Mouse (Mus musculus) Patski (cell line): ENCODE measurements around the gene Ndufv3. TPM values are rescaled to one million over a fixed set of nuclear protein-coding genes. Genes with fewer than 3 reads are reported as not detected.
A peak's percentile ranks its signal among the peaks of the same experiment; 100 is the strongest.
"Not testable (repeated sequence)": the region's sequence is repeated elsewhere in the genome, so short reads cannot be mapped to it uniquely, and the experiment has no call there.

Experiments used
- ATAC-seq: fragments of 100-300 bp; one replicate; pipeline ENCODE4 v1.8.0; 2021
- CTCF ChIA-PET: fragments of 350-600 bp; sonication (Branson Sonifier 250); formaldehyde crosslinking; loops from one replicate; lab custom pipeline; 2022; ENCODE audit warnings: inconsistent platforms; lab: Charles Lee
- POLR2A ChIA-PET: fragments of 350-600 bp; sonication (Branson Sonifier 250); formaldehyde crosslinking; loops from one replicate; lab custom pipeline; 2022; ENCODE audit warnings: antibody characterized with exemption, inconsistent platforms; lab: Charles Lee
- DNase-seq: peaks from one replicate; pipeline ENCODE4 v3.0.0-alpha.2; 2011; ENCODE audit warnings: low read depth, low spot score
- H3K27me3 ChIP-seq: fragments of 371-371 bp; one replicate; pipeline ENCODE4 v1.5.1; 2021
- CTCF ChIP-seq: fragments of 100-300 bp; IDR thresholded peaks from one replicate; pipeline ENCODE4 v1.5.1; 2021
- in situ Hi-C: fragments of 300-500 bp; cut with MboI; formaldehyde crosslinking; loops from 3 replicates; pipeline ENCODE4 v1.11.1; 2018; ENCODE audit warnings: low pct_unique_long_range_greater_than_20kb, mixed read lengths
- polyA plus RNA-seq: library from polyadenylated mRNA; unstranded; gene quantifications from one replicate; pipeline ENCODE4 v1.2.3, GENCODE M21; 2021

Ndufv3 gene
- polyA plus RNA-seq, 1 experiment from 2014 or later, result 246 TPM

DNA sequence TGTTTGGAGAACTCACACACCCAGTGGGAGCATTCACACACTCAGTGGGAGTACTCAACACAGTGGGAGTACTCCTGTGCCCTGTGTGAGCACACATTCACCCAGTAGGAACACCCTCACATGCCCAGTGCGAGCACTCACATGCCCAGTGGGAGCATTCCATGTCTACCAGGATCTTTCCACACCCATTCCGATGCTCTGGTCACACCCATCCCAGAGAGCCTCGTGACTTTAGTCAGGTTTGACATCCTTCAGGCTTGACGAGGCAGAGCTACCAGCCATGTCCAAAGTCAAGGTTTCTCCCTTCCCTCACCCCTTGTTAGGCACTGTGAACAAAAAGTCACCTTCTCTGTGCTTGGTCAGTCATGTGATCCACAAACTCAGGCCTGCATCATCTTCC lies 15.4 kb downstream of the Ndufv3 start:
- no peak for DNase-seq
- POLR2A ChIA-PET, result no interaction called here
- no peak for TF ChIP-seq CTCF
- in situ Hi-C loops, result no loop called here
- peak; percentile 54 for ATAC-seq
- CTCF ChIA-PET, result interaction anchor here (0.9 kb wide), 1 partner anchor 23 kb away, joined by 4 read pairs; no protein-coding TSS in a partner anchor
- no peaks in the 10 kb centered on the region for H3K27me3 ChIP-seq

DNA sequence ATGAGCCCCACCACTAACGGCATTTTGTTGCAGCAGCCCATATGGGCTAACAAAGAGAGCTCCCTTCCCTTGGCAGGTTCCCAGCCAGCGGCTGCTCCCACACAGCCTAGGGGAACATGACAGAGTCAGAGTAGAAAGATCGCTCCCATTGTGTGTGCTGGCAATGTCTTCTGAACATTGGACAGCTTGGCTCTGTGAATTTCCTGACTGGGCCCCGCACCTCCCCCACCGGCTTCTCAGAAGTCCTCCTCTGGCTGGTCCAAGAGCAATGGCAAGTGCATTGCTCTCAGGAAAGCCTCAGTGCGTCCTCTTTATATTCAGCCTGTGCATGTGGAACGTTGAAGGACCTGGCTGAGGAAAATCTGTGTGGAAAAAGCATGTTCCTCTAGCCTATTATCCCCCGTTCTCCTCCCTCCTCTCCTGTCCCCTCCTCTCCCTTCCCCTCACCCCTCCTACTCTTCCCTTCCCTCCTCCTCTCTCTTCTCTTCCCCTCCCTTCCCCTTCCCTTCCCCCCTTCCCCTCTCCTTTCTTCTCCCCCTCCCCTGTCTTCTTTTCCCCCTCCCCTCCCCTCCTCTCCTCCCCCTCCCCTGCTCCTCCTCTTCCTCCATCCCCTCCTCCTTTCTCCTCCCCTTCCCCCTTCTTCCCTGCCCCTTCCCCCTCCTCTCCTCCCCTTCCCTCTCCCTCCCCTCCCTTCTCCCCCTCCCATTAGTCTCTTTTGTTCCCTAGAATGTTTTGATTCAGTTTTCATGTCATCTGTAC lies 16.1 kb downstream of the Ndufv3 start:
- in situ Hi-C loops, result no loop called here

DNA sequence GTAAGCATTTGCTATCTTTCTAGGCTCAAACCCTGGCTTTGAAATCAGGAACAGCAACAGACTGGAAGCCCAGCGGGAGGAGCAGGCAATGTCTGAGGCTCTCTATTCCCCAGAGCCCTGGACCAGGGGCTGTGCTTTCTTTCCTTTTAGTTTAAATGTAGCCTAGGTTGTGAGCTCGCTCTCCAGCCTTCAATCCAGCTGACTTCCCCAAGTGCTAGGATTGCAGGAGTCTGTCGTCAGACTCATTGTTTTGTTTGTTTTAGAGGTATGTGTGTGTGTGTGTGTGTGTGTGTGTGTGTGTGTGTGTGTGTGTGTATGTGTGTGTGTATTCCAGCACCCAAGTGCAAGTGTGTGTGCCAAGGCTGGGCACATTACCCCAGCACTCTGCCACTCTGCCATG lies 20.2 kb downstream of the Ndufv3 start:
- CTCF ChIA-PET, result no interaction called here
- POLR2A ChIA-PET, result interaction anchor here (0.6 kb wide), 1 partner anchor 73 kb away, joined by 3 read pairs; no protein-coding TSS in a partner anchor
- in situ Hi-C loops, result no loop called here
- DNase-seq (no peak), ATAC-seq (no peak)
- TF ChIP-seq CTCF, result no peak
- H3K27me3 ChIP-seq, result no peaks in the 10 kb centered on the region

More for the DNA sequence above, 16.1 kb downstream of the Ndufv3 start:
- no peaks in the 10 kb centered on the region for H3K27me3 ChIP-seq
- ChIA-PET POLR2A (no interaction called here), CTCF (interaction anchor here (0.9 kb wide), 1 partner anchor 22 kb away, joined by 4 read pairs; no protein-coding TSS in a partner anchor)
- no peak for TF ChIP-seq CTCF
- ATAC-seq (peak; percentile 34), DNase-seq (no peak)

DNA sequence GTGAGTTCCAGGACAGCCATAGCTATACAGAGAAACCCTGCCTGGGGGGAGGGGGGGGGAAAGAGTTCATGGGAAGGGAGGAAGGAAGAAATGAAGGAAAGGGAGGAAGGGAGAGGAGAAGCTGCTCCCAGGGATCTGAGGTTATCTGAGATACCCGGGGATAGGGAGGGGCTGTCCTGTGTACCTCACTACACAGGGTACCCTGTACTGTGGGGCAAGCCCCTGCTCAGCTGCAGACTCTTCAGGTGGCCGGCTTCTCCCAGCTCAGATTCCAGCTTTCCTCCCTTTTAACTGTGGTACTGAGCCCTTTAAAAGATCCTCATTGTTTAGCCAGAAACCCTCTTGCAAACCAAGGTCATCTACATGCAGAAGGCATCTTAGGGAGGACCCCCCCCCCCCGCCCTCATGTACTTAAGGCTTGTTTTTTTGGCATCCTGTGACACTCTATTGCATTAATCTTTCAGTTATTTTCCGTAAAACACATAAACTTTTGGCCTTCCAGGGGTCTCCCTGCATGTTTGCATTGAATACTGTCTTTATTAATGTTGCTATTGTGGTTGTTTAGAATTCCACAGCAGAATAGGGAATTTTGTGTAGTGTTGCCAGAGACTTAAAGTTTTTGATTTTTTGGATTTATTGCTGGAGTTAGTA lies 21.0 kb downstream of the Ndufv3 start:
- no peaks in the 10 kb centered on the region for H3K27me3 ChIP-seq
- ATAC-seq (no peak), DNase-seq (no peak)
- in situ Hi-C loops, result no loop called here
- TF ChIP-seq CTCF, result no peak
- POLR2A ChIA-PET, result no interaction called here
- CTCF ChIA-PET, result no interaction called here

DNA sequence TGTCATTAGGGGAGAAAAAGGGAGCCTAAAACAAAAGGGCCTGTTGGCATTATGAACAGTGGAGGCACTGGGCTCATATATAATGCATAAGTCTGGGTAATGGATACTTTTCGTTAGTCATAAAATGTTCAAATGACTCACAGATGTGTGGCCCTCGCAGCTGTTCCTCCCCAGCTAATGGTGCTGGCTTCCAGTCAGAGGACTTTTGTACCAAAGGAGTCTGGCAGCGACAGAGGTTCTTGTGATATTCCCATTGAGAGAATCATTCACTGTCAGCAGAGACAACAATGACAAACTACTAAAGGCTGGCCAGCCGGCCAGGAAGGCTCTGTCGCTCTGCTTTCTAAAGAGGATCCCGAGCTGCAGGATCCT lies 21.5 kb downstream of the Ndufv3 start:
- POLR2A ChIA-PET, result interaction anchor here (1.2 kb wide), 1 partner anchor 17 kb away, joined by 3 read pairs; no protein-coding TSS in a partner anchor

DNA sequence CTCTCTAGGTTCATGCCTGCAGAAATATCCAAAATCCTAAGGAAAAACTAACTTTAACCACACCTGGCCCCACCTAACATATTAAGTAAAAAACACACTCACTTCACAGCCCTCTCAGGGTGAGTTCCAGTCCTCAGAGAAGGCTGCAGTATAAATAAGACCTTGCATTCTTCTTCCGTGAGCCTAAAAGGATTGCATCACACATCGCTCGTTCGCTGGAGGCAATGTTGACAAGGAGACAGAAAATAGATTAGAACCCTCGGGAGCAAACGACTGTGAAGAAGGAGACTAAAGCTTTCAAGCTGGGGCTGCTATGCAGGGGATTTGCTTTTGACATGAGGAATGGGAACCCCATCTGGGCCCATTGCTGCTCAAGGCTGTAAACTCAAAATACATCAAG lies 23.7 kb downstream of the Ndufv3 start:
- CTCF ChIA-PET, result no interaction called here
- TF ChIP-seq CTCF, result no peak
- in situ Hi-C loops, result no loop called here

More for the DNA sequence above, 21.5 kb downstream of the Ndufv3 start:
- ATAC-seq (no peak), DNase-seq (no peak)
- CTCF ChIA-PET, result no interaction called here
- no peak for TF ChIP-seq CTCF
- in situ Hi-C loops, result no loop called here
- H3K27me3 ChIP-seq, result no peaks in the 10 kb centered on the region

DNA sequence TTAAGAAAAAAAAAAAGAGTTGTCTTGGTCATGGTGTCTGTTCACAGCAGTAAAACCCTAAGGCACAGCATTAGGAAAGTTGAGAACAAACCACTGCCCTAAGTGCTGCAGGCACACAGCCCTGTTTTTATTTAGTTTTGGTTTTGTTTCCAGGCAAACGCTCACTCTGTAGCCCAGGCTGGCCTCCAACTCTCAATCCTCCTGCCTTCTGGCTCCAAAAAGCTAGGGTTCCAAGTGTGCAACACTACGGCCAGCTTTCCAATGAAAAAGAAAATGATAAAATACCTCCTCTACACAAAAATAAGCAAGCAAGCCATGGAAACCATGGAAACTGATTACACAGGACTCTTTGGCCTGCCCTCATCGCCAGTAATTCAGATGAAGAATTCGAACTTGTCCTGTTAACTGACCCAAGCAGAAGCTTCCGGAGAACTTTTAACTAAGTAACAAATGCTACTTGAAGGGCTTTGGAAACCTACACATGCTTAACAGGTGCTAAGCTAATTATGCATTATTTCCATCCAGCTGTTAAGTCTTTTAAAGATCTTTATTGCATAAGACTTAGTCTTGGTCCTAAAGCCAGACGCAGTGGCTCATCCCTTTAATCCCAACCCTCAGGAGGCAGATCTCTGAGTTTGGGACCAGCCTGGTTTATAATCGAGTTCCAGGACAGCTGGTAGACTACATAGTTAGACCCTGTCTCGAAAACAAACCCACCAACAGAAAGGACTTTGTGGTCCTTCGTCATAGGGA lies 26.7 kb downstream of the Ndufv3 start:
- POLR2A ChIA-PET, result interaction anchor here (0.6 kb wide), 1 partner anchor 332 kb away, joined by 5 read pairs; no protein-coding TSS in a partner anchor
- CTCF ChIA-PET, result interaction anchor here (1.3 kb wide), 1 partner anchor 15 kb away, joined by 3 read pairs; no protein-coding TSS in a partner anchor
- in situ Hi-C loops, result no loop called here
- no peaks in the 10 kb centered on the region for H3K27me3 ChIP-seq
- no peak for ATAC-seq
- DNase-seq, result no peak
- no peak for TF ChIP-seq CTCF

More for the DNA sequence above, 23.7 kb downstream of the Ndufv3 start:
- DNase-seq, result no peak
- no peak for ATAC-seq
- POLR2A ChIA-PET, result no interaction called here
- no peaks in the 10 kb centered on the region for H3K27me3 ChIP-seq

DNA sequence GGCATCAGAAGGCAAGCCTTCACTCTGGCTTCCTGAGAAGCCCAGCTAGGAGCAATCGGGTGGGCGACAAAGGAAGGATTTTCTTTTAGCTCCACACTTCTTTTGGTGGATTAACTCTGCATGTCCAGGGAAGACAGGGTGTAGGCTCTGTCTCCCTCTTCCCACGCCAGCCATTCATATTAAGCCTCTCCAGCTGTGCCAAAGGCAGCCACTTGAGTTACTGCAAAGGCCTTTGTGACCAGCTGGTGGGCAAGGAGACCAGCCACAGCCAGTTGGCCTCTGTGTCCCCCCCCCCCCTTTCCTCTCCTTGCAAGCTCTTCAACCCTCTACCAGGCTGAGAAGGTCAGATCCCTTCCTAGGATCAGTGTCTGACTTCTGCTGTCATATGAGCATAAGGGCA lies 28.1 kb downstream of the Ndufv3 start:
- ATAC-seq (no peak), DNase-seq (no peak)
- TF ChIP-seq CTCF, result no peak
- CTCF ChIA-PET, result interaction anchor here (1.7 to 2.8 kb wide), 2 partner anchors 9 to 10 kb away, joined by 3 to 9 read pairs; no protein-coding TSS in a partner anchor
- H3K27me3 ChIP-seq, result no peaks in the 10 kb centered on the region
- in situ Hi-C loops, result no loop called here
- POLR2A ChIA-PET, result interaction anchor here (0.6 kb wide), 1 partner anchor 429 kb away, joined by 3 read pairs; no protein-coding TSS in a partner anchor

DNA sequence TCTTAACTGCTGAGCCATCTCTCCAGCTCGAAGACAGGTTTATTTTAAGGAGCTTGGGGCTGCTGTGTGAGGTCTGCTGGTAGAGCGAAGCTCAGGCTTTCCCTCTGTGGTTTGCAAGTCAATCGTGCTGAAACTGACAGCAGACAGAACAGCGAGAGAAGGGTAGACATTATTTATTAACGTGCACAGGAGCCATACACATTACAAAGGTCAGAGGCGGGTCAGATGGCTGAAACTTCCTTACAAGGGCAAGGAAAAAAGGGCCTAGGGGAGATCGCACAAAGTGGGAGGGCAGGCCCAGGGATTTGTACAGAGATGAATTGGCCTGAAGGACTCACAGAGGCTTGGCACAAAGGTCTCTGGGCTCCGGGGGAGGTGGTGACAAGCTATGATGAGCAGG lies 29.5 kb downstream of the Ndufv3 start:
- in situ Hi-C loops, result no loop called here
- CTCF ChIA-PET, result interaction anchor here (1.7 to 2.8 kb wide), 2 partner anchors 8 to 12 kb away, joined by 3 to 9 read pairs; no protein-coding TSS in a partner anchor
- TF ChIP-seq CTCF, result no peak
- no peak for ATAC-seq
- H3K27me3 ChIP-seq, result no peaks in the 10 kb centered on the region
- DNase-seq, result no peak
- POLR2A ChIA-PET, result interaction anchor here (0.7 kb wide), 1 partner anchor 9 kb away, joined by 6 read pairs; no protein-coding TSS in a partner anchor

DNA sequence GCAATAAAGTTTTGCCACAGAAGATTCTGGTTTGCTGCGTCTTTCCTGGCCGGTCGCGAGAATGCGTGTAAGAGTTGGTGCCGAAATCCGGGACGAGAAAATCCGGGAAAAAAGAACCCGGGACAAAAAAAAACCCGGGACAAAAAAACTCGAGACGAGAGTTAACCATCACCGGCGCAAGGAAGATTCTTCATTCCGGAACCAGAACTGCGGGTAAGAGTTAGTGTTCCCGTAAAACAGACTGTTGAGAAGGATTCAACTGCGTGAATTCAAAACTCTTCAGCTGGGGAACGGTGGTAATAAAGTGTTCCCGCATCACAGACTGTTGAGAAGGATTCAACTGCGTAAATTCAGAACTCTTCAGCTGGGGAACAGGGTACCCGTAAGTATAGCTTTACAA lies 32.7 kb downstream of the Ndufv3 start:
- DNase-seq, H3K27me3 ChIP-seq, ATAC-seq, POLR2A ChIA-PET, CTCF ChIA-PET, in situ Hi-C loops: not testable (repeated sequence)
